Mouse (Mus musculus) adrenal gland, postnatal 14 days (tissue): ENCODE results near the gene Foxp1. TPM values are rescaled to one million over a fixed set of nuclear protein-coding genes. Genes with fewer than 3 reads are reported as not detected.

Experiments used
- DNase-seq: peaks from one replicate; pipeline ENCODE4 v3.0.0; 2021; ENCODE audit warnings: mixed read lengths
- total RNA-seq: library from RNA; stranded (reverse); gene quantifications from 2 replicates; pipeline ENCODE4 v1.2.3, GENCODE M21; 2021

The Foxp1 gene
- total RNA-seq, 1 experiment from 2014 or later: 46.4 TPM

DNA sequence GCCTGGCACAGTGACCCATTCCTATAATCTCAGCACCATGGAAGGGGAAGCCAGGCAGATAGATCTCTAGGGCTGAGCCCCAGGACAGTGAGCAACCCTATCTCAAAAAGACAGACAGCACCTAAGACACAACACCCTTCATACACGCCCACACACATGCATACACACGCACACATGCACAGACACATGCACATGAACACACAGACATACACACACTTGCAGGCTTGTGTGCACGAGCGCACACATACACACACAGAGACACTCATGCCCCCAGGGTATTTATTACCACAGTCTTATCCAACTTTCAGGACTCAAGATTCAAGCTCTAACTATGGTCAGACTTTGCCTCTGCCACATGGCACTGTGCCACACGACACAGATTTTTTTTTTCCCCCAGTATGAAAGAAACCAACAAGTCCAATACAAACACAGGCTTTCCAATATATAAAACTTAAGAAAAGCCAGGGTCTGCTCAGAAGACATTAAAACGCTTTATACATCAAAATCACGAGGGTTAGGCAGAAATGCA is 38.3 kb downstream of the Foxp1 start:
- no peak for DNase-seq

- no peak for DNase-seq
Measured at GRCm38 (mm10) chr6:99483556-99483955, 39.0 kb downstream of the Foxp1 start.

GRCm38 (mm10) chr6:99481568-99481967 is 41.0 kb downstream of the Foxp1 start:
- no peak for DNase-seq

GRCm38 (mm10) chr6:99478873-99479650 is 43.5 kb downstream of the Foxp1 start:
- no peak for DNase-seq

GRCm38 (mm10) chr6:99475040-99475439 is 47.5 kb downstream of the Foxp1 start:
- DNase-seq: no peak

DNA sequence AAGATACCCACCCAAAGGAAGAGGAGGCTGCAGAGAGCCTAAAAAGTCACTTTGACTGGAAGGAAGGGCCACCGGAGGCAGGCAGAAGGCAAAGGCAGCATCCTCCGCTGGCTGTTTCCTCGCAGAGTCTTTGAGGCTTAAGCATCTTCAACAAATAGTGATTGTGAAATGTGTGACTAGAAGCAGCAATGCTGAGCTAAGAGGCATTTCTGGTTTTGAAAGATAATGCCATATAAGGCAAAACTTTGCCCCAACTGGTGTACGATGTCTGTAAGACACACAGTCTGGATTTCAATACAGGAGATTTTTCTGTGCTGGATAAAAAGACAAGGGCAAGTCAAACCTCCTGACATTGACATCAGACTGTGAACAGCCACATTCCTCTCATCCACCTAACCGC is 51.6 kb downstream of the Foxp1 start:
- no peak for DNase-seq

- DNase-seq: no peak
Measured at GRCm38 (mm10) chr6:99469134-99469834, 53.2 kb downstream of the Foxp1 start.

- DNase-seq: no peak
Measured at GRCm38 (mm10) chr6:99467831-99468230, 54.7 kb downstream of the Foxp1 start.

GRCm38 (mm10) chr6:99467109-99467508 is 55.4 kb downstream of the Foxp1 start:
- no peak for DNase-seq

DNA sequence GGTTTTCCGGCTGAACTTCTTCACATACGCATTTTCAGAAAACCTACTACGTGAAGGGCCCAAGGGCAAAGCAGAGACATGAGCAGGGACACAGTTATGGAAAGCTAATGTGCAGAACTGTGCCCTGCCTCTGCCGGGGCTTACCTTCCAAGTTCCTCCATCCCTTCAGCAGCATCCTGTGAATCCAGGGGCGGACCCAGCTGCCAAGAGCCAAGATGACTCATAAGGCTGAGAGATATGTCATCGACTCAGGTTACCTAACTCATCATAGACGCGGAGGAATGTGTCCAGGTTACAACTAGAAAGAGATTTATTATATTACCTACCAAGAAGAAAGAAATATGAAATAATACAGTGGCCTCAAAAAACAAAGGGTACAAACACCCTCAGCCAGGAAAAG is 56.2 kb downstream of the Foxp1 start:
- DNase-seq: no peak

DNA sequence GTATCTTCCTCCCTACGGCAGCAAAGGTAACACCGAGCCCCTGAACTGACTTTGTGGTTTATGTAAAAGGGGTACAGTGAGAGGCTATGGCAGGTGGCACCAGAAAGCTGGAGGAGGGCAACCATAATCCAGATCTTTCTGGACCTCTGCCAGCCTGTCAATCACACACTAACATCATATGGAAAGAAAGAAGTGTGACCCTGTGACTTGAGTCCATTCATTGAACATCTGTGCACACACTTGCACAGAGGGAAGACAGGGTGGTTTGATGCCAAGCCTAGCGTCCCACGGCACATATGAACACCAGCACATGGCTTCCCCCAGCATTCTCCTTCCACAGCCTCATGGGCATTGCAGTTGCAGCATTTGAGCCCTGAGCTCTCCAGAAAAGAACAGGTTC is 58.1 kb downstream of the Foxp1 start:
- DNase-seq: no peak

- DNase-seq: no peak
Measured at GRCm38 (mm10) chr6:99463906-99464305, 58.6 kb downstream of the Foxp1 start.

GRCm38 (mm10) chr6:99458775-99459174 is 63.7 kb downstream of the Foxp1 start:
- DNase-seq: no peak

GRCm38 (mm10) chr6:99453763-99454520 is 68.6 kb downstream of the Foxp1 start:
- no peak for DNase-seq

DNA sequence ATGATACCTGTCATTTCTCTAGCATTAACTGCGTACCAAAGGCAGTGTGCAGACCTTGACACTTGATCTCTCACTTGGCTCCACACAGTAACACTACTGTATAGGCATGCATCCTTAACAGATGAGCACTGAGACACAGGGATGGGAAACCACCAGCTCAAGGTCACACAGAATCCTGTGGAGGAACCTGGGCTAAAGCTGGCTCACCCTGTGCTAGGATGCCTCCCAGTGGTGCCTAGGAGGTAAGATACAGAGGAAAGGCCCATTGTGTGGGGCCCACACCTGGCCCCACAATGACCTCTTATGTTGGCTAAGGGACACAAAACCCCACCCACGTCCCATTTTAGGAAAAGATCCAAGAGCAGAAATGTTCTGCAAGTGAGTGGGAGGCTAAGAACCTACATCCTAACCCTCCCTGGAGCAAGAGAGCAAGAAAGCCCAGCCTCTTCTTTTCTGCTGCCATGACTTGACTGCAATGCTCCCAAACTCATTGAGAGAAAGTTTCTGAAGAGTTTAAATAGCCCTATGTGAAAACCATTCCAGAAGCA is 69.8 kb downstream of the Foxp1 start:
- peak; percentile 34 for DNase-seq

- no peak for DNase-seq
Measured at GRCm38 (mm10) chr6:99451479-99451878, 71.0 kb downstream of the Foxp1 start.

- no peak for DNase-seq
Measured at GRCm38 (mm10) chr6:99447447-99447846, 75.1 kb downstream of the Foxp1 start.

- DNase-seq: peak; percentile 45
Measured at GRCm38 (mm10) chr6:99446801-99447415, 75.6 kb downstream of the Foxp1 start.

- DNase-seq: no peak
Measured at GRCm38 (mm10) chr6:99443460-99443859, 79.1 kb downstream of the Foxp1 start.

GRCm38 (mm10) chr6:99441100-99441499 is 81.4 kb downstream of the Foxp1 start:
- DNase-seq: no peak

DNA sequence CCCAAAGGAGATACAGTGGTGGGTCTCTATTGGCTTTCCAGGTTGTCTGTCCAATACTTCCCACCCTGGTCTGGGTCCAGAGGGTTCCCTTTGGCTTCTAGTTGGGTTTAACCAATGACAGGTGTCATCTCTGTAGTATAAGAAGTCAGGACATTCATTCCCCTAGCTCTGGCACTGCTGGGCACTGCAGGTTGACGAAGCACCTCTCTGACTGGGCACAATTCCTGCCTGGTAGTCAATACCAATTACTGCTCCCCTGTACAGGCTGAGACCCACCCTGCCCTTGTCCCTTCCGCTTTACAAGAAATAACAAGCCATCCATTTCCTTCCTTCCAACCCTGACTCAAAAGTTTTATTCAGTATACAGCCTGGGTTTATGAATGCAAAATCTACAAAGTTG is 81.9 kb downstream of the Foxp1 start:
- DNase-seq: no peak

- DNase-seq: peak; percentile 42
Measured at GRCm38 (mm10) chr6:99439878-99440361, 82.6 kb downstream of the Foxp1 start.
